ENCODE assay signal across 20 mouse cellular contexts in the genomic region with DNA sequence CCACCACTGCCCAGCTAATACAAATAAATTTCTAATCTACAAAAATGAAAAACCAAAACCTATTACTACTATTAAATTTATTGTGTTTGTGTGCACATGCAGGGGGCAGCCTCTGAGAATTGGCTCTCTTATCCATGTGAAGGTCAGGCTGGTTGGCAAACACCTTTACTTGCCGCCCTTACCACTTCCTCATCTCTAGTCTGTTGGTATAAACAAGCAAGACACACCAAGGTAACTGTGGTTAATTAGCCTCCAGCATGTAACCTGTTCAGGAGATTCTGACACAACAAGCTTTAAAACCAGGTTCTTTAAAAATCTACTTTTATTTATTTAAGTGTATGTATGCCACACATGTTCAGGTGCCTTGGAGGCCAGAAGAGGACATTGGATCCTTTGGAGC.
DNase-seq lines count a peak whose midpoint lies in the region; ATAC-seq lines count a peak whose summit lies in the region.
"Had no signal": no experiment of that assay in that cellular context is flagged by ENCODE, and none has a peak within 500 bp of the region (broad histone marks: within the 10 kb centered on the region; RNA-seq: fewer than 3 reads in every experiment).

No protein-coding gene starts in this region.

- no peaks in the 10 kb centered on the region for H3K27me3 ChIP-seq in forebrain, embryonic 10.5 days (ENCODE audit: poor library complexity, severe bottlenecking)
- H3K27me3 ChIP-seq: embryonic facial prominence, embryonic 13.5 days; forebrain, embryonic 13.5 days; heart, embryonic 15.5 days; hindbrain, embryonic 13.5 days; Patski had no signal

- peak; percentile 61 for DNase-seq in CD4-positive helper T cell, adult 2 months (ENCODE audit: low read depth, low spot score)
- DNase-seq in induced T-regulatory cell, adult 2 months (ENCODE audit: low read depth), result peak; percentile 55
- DNase-seq in natural killer cell, adult 2 months (ENCODE audit: low spot score in 2 of 2), result peak; percentile 39 to 73
- no peak for DNase-seq in forebrain, embryonic 10.5 days (ENCODE audit: extremely low spot score, low spot score)
- no peak for DNase-seq in embryo, embryonic 10.5 days (ENCODE audit: low spot score)
- DNase-seq: adrenal gland, postnatal 10 days; cerebellum, adult 11 months; cerebellum, adult 8-10 months; cerebellum, postnatal 14 days; gastrocnemius, postnatal 10 days; heart, adult 18-20 months; heart, postnatal 14 days had no signal

- H3K36me3 ChIP-seq in forebrain, embryonic 10.5 days (replicated peaks), result peaks cover 48% of the 10 kb centered on the region

- WGBS in forebrain, embryonic 10.5 days, result 96% methylated on average over 1 of the region's 1 CpGs

- H3K4me3 ChIP-seq in forebrain, embryonic 10.5 days, result no peak overlapping the region
- H3K4me3 ChIP-seq: embryonic facial prominence, embryonic 13.5 days; forebrain, embryonic 13.5 days; heart, embryonic 15.5 days; hindbrain, embryonic 13.5 days had no signal

- no peaks in the 10 kb centered on the region for H3K4me1 ChIP-seq in forebrain, embryonic 10.5 days
- H3K4me1 ChIP-seq: embryonic facial prominence, embryonic 13.5 days; forebrain, embryonic 13.5 days; heart, embryonic 15.5 days; hindbrain, embryonic 13.5 days had no signal

- ATAC-seq in CD4-positive, CD25-positive, alpha-beta regulatory T cell, adult 4 months, result peak; percentile 86
- ATAC-seq: forebrain, embryonic 13.5 days; hindbrain, postnatal 0 days; intestine, embryonic 16.5 days; Patski had no signal

- no peaks in the 10 kb centered on the region for H3K9me3 ChIP-seq in forebrain, embryonic 10.5 days
- H3K9me3 ChIP-seq: embryonic facial prominence, embryonic 13.5 days; forebrain, embryonic 13.5 days; heart, embryonic 15.5 days; hindbrain, embryonic 13.5 days had no signal

- H3K27ac ChIP-seq in forebrain, embryonic 10.5 days, result no peak overlapping the region
- H3K27ac ChIP-seq: embryonic facial prominence, embryonic 13.5 days; forebrain, embryonic 13.5 days; heart, embryonic 15.5 days; hindbrain, embryonic 13.5 days; hindbrain, postnatal 0 days had no signal

Comparison
In these comparisons a context has a peak if more than half of its experiments do, and no peak if none do; other contexts are left out.
1. DNase-seq: peak in CD4-positive helper T cell, adult 2 months (single experiment), induced T-regulatory cell, adult 2 months (single experiment) and natural killer cell, adult 2 months (2 of 2); none in forebrain, embryonic 10.5 days (single experiment) and embryo, embryonic 10.5 days (single experiment).